Mouse (Mus musculus) heart, postnatal 0 days (tissue): ENCODE data around the gene Unc5a. TPM values are rescaled to one million over a fixed set of nuclear protein-coding genes. Genes with fewer than 3 reads are reported as not detected.
A peak's percentile ranks its signal among the peaks of the same experiment; 100 is the strongest.

ENCODE experiments used
- ATAC-seq: fragments of 200-750 bp; cut with Nextera tagmentation; 2 replicates; pipeline ENCODE4 v1.8.0; 2017; ENCODE audit warnings: low read depth, moderate number of reproducible peaks, moderate library complexity; ENCODE audit not compliant: insufficient read depth
- DNase-seq: peaks from one replicate; pipeline ENCODE4 v3.0.0-alpha.2; 2016; ENCODE audit warnings: low spot score
- H3K27ac ChIP-seq: fragments of 300-500 bp; sonication (generic); 2 replicates; pipeline ENCODE4 v1.5.1; 2014; ENCODE audit warnings: low read depth, mild to moderate bottlenecking
- H3K27me3 ChIP-seq: fragments of 300-500 bp; sonication (generic); 2 replicates; pipeline ENCODE4 v1.6.1; 2014; ENCODE audit warnings: low read length, mixed read lengths; ENCODE audit not compliant: control insufficient read depth, insufficient read depth
- H3K36me3 ChIP-seq: fragments of 300-500 bp; sonication (generic); replicated peaks from 2 replicates; pipeline ENCODE4 v1.6.1; 2014; ENCODE audit warnings: low read length, mixed read lengths; ENCODE audit not compliant: control insufficient read depth, insufficient read depth
- H3K4me1 ChIP-seq: fragments of 300-500 bp; sonication (generic); 2 replicates; pipeline ENCODE4 v1.6.1; 2014; ENCODE audit warnings: antibody characterized with exemption; ENCODE audit not compliant: control insufficient read depth, insufficient read depth
- H3K4me2 ChIP-seq: fragments of 300-500 bp; sonication (generic); 2 replicates; pipeline ENCODE4 v1.6.1; 2014; ENCODE audit warnings: low read depth, mild to moderate bottlenecking, low read length, moderate library complexity
- H3K4me3 ChIP-seq: fragments of 300-500 bp; sonication (generic); 2 replicates; pipeline ENCODE4 v1.5.1; 2014; ENCODE audit warnings: low read depth, low read length
- H3K9ac ChIP-seq: fragments of 300-500 bp; sonication (generic); replicated peaks from 2 replicates; pipeline ENCODE4 v1.6.1; 2014; ENCODE audit warnings: low read depth, low read length, mixed read lengths
- H3K9me3 ChIP-seq: fragments of 300-500 bp; sonication (generic); replicated peaks from 2 replicates; pipeline ENCODE4 v1.6.1; 2016; ENCODE audit warnings: low read length; ENCODE audit not compliant: control insufficient read depth
- CTCF ChIP-seq: IDR thresholded peaks from 2 replicates; pipeline ENCODE4 v1.5.1; 2016; ENCODE audit warnings: antibody characterized with exemption, control low read depth, low read depth
- EP300 ChIP-seq: IDR thresholded peaks from 2 replicates; pipeline ENCODE4 v1.6.1; 2016; ENCODE audit warnings: antibody characterized with exemption, low read depth
- WGBS: fragments of 180-500 bp; shearing (Covaris S2); extraction: QIAGEN DNeasy Blood & Tissue Kit; methylation state at CpG from one replicate; pipeline ENCODE4 v1.1.7; 2014; 5-methylcytosine and 5-hydroxymethylcytosine counted together
- polyA plus RNA-seq: library from polyadenylated mRNA; unstranded; fragments of >200 nt; fragmentation: Nextera tagmentation; extraction: Ambion mirVana; gene quantifications from 2 replicates; pipeline ENCODE4 v1.2.1, GENCODE M21; 2015
- total RNA-seq: library from RNA; depleted of rRNA; stranded (reverse); fragments of >200 nt; gene quantifications from 2 replicates; pipeline ENCODE4 v1.2.3, GENCODE M21; 2014; ENCODE audit warnings: low replicate concordance

Unc5a gene
- total and polyA plus RNA-seq, 2 experiments from 2014 or later, result 0.70 to 5.5 TPM

DNA sequence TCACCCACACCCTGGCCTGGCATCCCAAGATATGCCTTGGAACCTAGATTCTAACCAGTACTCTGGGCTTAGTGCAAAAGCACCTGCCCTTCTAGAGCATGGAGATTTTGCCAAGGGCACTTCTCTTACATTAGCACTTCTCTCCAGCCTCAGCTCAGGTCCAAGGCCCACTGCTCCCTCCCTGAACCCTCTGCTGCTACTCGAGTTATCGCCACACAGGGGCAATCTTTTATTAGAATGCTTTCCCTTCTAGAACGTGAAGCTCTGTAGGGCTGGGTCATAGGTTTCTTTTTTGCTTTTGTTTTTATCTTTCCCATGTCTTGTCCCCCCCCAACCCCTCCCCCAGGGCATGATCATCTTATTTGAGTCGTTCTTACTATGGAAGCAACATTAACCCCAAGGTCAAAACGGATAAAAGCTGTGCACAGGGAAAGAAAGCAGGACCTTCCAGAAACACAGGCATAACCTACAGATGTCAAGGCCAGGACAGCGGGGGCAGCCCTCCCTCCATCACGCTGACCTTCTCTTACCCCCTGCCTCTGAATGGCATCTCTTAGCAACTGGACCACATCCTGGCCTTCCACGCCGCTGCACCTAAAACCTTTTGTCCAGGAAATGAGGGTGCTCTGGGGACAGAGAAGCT lies 64.6 kb downstream of the Unc5a start:
- Histone ChIP-seq H3K9me3 (no peaks in the 10 kb centered on the region), H3K27me3 (0 out of 2 replicates have a peak, but pooled peaks cover 13% of the 10 kb centered on the region), H3K4me2 (no peak overlapping the region), H3K9ac (no peak overlapping the region), H3K4me3 (no peak overlapping the region), H3K27ac (no peak overlapping the region), H3K4me1 (no peaks in the 10 kb centered on the region), H3K36me3 (no peaks in the 10 kb centered on the region)
- 32% methylated on average over 9 of the region's 9 CpGs for WGBS
- ATAC-seq, result no peak
- DNase-seq, result no peak
- TF ChIP-seq CTCF (0 out of 2 replicates have a peak, but pooled peaks have one; percentile 13), EP300 (no peak)

DNA sequence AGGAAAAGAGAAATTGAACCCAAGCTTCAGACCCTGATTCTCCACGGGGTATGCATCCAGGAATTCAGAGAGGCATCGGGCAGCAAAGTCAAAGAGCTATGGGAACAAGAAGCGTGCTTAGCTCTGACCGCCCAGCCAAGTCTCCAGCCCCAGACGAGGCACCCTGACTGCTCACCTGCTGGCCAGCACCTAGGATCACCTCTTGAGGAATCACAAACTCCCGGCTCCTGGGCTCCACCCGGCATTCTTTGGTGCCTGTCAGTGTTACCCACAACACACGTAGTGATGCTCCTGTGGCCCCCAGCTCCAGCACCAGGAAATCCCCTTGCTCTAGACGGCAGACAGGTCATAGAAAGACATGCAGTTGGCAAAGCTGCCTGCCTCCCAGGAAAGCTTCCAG lies 65.2 kb downstream of the Unc5a start:
- Histone ChIP-seq H3K4me1 (no peaks in the 10 kb centered on the region), H3K4me3 (no peak overlapping the region), H3K36me3 (no peaks in the 10 kb centered on the region), H3K27me3 (0 out of 2 replicates have a peak, but pooled peaks cover 10% of the 10 kb centered on the region), H3K27ac (no peak overlapping the region), H3K9ac (no peak overlapping the region), H3K9me3 (no peaks in the 10 kb centered on the region), H3K4me2 (no peak overlapping the region)
- 64% methylated on average over 9 of the region's 9 CpGs for WGBS
- no peak for DNase-seq
- no peak for TF ChIP-seq CTCF
- ATAC-seq, result no peak

DNA sequence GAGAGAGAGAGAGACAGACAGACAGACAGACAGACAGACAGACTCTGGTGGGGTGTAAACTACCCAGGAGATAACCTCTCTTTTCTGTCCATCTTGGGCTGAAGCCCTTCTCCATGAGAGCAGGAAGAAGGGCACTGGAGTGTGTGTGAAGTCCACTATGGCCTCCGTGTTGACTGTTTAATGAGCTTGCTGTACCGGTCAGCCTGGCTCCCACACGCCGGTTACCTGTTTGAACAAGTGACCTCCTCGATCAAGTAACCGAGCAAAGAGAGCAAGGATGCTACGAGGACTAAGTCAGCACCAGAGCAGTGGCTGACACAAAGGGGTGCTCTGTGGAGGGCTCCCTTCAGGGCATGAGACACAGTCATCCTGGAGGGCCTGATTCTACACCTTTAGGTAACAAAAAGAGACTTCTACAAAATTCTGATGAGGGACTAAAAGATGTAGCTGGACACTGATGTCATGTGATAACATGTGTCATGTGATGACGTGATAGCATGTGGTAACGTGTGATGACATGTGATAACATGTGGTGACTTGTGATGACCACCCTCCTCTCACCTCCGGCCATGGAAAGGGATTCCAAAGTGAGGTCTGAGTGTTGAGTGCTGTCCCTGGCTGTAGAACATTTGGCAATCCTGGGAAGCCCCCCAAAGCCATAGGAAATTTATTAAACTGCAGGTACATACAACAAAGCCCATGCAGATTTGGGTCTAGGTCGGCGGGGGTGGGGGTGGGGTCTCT lies 68.1 kb downstream of the Unc5a start:
- Histone ChIP-seq H3K27me3 (0 out of 2 replicates have a peak, but pooled peaks cover 8% of the 10 kb centered on the region), H3K4me1 (no peaks in the 10 kb centered on the region), H3K9me3 (no peaks in the 10 kb centered on the region), H3K36me3 (no peaks in the 10 kb centered on the region), H3K27ac (no peak overlapping the region), H3K4me2 (no peak overlapping the region), H3K4me3 (no peak overlapping the region), H3K9ac (no peak overlapping the region)
- 71% methylated on average over 12 of the region's 12 CpGs for WGBS
- TF ChIP-seq EP300 (no peak), CTCF (no peak)
- no peak for ATAC-seq
- DNase-seq, result no peak

DNA sequence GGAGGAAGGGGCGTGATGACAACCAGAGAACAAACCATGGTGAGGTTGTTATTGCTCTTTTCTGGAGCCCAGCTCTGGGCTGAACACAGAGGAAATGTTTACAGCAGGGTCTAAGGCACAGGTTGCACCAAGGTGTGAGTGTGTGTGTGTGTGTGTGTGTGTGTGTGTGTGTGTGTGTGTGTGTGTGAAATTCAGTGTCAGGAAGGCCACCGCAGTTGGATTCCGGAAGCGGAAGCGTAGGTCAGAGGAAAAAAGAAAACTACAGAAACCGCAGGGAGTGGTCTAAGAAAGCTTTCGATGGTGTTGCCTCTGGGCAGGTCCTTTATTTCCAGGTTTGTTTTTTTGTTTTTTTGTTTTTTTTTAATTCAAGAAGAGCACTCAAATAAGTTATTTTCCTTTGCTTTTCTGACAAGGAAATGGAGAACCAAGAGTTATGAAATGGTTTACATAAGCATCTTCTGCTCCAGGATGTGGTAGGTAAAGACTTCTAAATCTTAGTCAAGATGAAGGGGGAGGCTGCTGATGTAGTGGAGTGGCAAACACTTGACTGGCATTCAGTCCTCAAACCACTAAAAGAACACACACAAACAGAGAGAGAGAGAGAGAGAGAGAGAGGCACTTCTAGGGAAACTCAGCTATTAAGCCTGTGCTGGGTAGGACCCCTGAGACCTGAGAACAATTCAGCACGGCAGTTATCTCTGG lies 68.8 kb downstream of the Unc5a start:
- ATAC-seq (no peak), DNase-seq (no peak)
- H3K4me3 ChIP-seq, result no peak overlapping the region
- 0 out of 2 replicates have a peak, but pooled peaks cover under 1% of the 10 kb centered on the region for H3K27me3 ChIP-seq
- H3K9me3 ChIP-seq, result no peaks in the 10 kb centered on the region
- TF ChIP-seq CTCF (no peak), EP300 (no peak)
- no peak overlapping the region for H3K27ac ChIP-seq
- WGBS, result 76% methylated on average over 8 of the region's 8 CpGs
- no peaks in the 10 kb centered on the region for H3K36me3 ChIP-seq
- no peak overlapping the region for H3K4me2 ChIP-seq
- no peaks in the 10 kb centered on the region for H3K4me1 ChIP-seq
- no peak overlapping the region for H3K9ac ChIP-seq

DNA sequence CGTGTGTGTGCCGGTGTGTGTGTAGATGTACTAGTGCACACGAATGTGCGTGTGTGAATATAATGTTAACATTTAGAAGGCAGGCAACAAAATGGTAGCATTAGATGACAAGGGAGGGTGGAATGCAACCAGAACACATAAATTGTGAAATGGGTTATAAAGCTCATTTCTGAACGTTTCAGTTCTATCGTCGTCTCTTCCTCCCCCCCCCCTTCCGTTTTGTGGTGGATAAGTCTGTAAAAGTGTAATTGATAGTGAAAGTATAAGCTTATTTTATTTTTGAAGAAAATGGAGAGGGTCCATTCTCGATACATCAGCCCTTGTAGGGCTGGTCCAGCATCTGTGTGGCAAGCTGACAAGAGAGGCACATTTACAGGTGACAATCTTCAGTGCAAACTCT lies 69.5 kb downstream of the Unc5a start:
- no peak for TF ChIP-seq EP300
- TF ChIP-seq CTCF, result no peak
- DNase-seq, result no peak
- no peaks in the 10 kb centered on the region for H3K4me1 ChIP-seq
- ATAC-seq, result no peak
- H3K4me2 ChIP-seq, result no peak overlapping the region
- H3K27me3 ChIP-seq, result no peaks in the 10 kb centered on the region
- H3K36me3 ChIP-seq, result no peaks in the 10 kb centered on the region
- H3K4me3 ChIP-seq, result no peak overlapping the region
- WGBS, result 86% methylated on average over 9 of the region's 9 CpGs
- no peak overlapping the region for H3K9ac ChIP-seq
- no peak overlapping the region for H3K27ac ChIP-seq
- no peaks in the 10 kb centered on the region for H3K9me3 ChIP-seq
